Mouse (Mus musculus) T-helper 17 cell (primary cell): ENCODE results near the gene Vps37b.

ENCODE experiments used
- in situ Hi-C, 2 experiments: fragments of 300-600 bp; cut with MboI, MseI; formaldehyde crosslinking; loops; 1 replicate in 1 of 2; 2 replicates in 1 of 2; pipeline ENCODE4 v1.15.1; 2025; ENCODE audit warnings: high pct_unique_total_duplicates in 2 of 2

Gene Vps37b

GRCm38 (mm10) chr5:124025146-124025545 is 6.9 kb downstream of the Vps37b start:
- in situ Hi-C loops = no loop called here

- in situ Hi-C loops = no loop called here
Observed at GRCm38 (mm10) chr5:124024677-124025076, 7.4 kb downstream of the Vps37b start.

- in situ Hi-C loops = no loop called here
Observed at GRCm38 (mm10) chr5:124022365-124022764, 9.7 kb downstream of the Vps37b start.

- in situ Hi-C loops = no loop called here
Observed at GRCm38 (mm10) chr5:124021701-124022100, 10.4 kb downstream of the Vps37b start.

GRCm38 (mm10) chr5:124021148-124021547 is 10.9 kb downstream of the Vps37b start:
- in situ Hi-C loops = no loop called here

GRCm38 (mm10) chr5:124019348-124020216 is 12.5 kb downstream of the Vps37b start:
- in situ Hi-C loops = no loop called here

- in situ Hi-C loops = no loop called here
Observed at GRCm38 (mm10) chr5:124018651-124019050, 13.4 kb downstream of the Vps37b start.

GRCm38 (mm10) chr5:124017941-124018340 is 14.1 kb downstream of the Vps37b start:
- in situ Hi-C loops = no loop called here

- in situ Hi-C loops = no loop called here
Observed at GRCm38 (mm10) chr5:124016291-124016821, 15.7 kb downstream of the Vps37b start.

GRCm38 (mm10) chr5:124015727-124016126 is 16.3 kb downstream of the Vps37b start:
- in situ Hi-C loops = no loop called here

GRCm38 (mm10) chr5:124014791-124015251 is 17.2 kb downstream of the Vps37b start:
- in situ Hi-C loops = no loop called here

- in situ Hi-C loops = no loop called here
Observed at GRCm38 (mm10) chr5:124014180-124014579, 17.9 kb downstream of the Vps37b start.

GRCm38 (mm10) chr5:124013747-124014146 is 18.3 kb downstream of the Vps37b start:
- in situ Hi-C loops = no loop called here

GRCm38 (mm10) chr5:124012885-124013284 is 19.2 kb downstream of the Vps37b start:
- in situ Hi-C loops = no loop called here

GRCm38 (mm10) chr5:124011927-124012326 is 20.1 kb downstream of the Vps37b start:
- in situ Hi-C loops = no loop called here

GRCm38 (mm10) chr5:124010910-124011655 is 21.0 kb downstream of the Vps37b start:
- in situ Hi-C loops = no loop called here

GRCm38 (mm10) chr5:124010077-124010476 is 22.0 kb downstream of the Vps37b start:
- in situ Hi-C loops = no loop called here

GRCm38 (mm10) chr5:124006891-124007491 is 25.1 kb downstream of the Vps37b start:
- in situ Hi-C loops = no loop called here

GRCm38 (mm10) chr5:124006082-124006873 is 25.8 kb downstream of the Vps37b start:
- in situ Hi-C loops = no loop called here

- in situ Hi-C loops = no loop called here
Observed at GRCm38 (mm10) chr5:124005591-124005990, 26.5 kb downstream of the Vps37b start.

GRCm38 (mm10) chr5:124005151-124005500 is 26.9 kb downstream of the Vps37b start:
- in situ Hi-C loops = no loop called here
